Mouse (Mus musculus) Patski (cell line): ENCODE measurements around the gene Ston1. TPM values are rescaled to one million over a fixed set of nuclear protein-coding genes. Genes with fewer than 3 reads are reported as not detected.

Experiments
- ATAC-seq: fragments of 100-300 bp; one replicate; pipeline ENCODE4 v1.8.0; 2021
- CTCF ChIA-PET: fragments of 350-600 bp; sonication (Branson Sonifier 250); formaldehyde crosslinking; loops from one replicate; lab custom pipeline; 2022; ENCODE audit warnings: inconsistent platforms; lab: Charles Lee
- POLR2A ChIA-PET: fragments of 350-600 bp; sonication (Branson Sonifier 250); formaldehyde crosslinking; loops from one replicate; lab custom pipeline; 2022; ENCODE audit warnings: antibody characterized with exemption, inconsistent platforms; lab: Charles Lee
- DNase-seq: peaks from one replicate; pipeline ENCODE4 v3.0.0-alpha.2; 2011; ENCODE audit warnings: low read depth, low spot score
- H3K27me3 ChIP-seq: fragments of 371-371 bp; one replicate; pipeline ENCODE4 v1.5.1; 2021
- CTCF ChIP-seq: fragments of 100-300 bp; IDR thresholded peaks from one replicate; pipeline ENCODE4 v1.5.1; 2021
- in situ Hi-C: fragments of 300-500 bp; cut with MboI; formaldehyde crosslinking; loops from 3 replicates; pipeline ENCODE4 v1.11.1; 2018; ENCODE audit warnings: low pct_unique_long_range_greater_than_20kb, mixed read lengths
- polyA plus RNA-seq: library from polyadenylated mRNA; unstranded; gene quantifications from one replicate; pipeline ENCODE4 v1.2.3, GENCODE M21; 2021

Ston1 gene
- polyA plus RNA-seq, 1 experiment from 2014 or later, result 62.0 TPM

DNA sequence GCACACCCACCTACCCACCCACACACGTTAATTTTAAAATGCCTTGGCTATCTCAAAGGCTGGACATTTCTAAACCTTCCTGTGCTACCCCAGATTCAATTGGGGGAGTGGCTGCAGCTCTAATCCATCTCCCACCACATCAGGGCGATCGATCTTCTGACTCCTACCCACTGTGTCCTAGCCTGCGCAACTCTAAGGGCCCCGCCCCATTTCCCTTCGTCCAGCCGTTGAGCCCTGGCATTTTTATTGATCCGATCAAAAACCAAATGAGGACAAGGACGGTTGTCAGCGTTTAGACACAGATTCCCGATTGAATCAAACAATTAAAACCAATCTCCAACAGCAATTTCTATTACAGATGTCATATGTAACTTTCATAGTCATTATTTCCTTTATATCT, 6.5 kb downstream of the Ston1 start:
- ATAC-seq (no peak), DNase-seq (no peak)
- no peak for TF ChIP-seq CTCF
- ChIA-PET POLR2A (no interaction called here), CTCF (no interaction called here)
- H3K27me3 ChIP-seq, result no peaks in the 10 kb centered on the region
- in situ Hi-C loops, result no loop called here

GRCm38 (mm10) chr17:88606056-88606455, 8.6 kb downstream of the Ston1 start:
- H3K27me3 ChIP-seq, result no peaks in the 10 kb centered on the region
- POLR2A ChIA-PET, result no interaction called here
- CTCF ChIA-PET, result no interaction called here
- TF ChIP-seq CTCF, result no peak
- in situ Hi-C loops, result no loop called here
- ATAC-seq, result no peak
- no peak for DNase-seq

- TF ChIP-seq CTCF, result no peak
- no peak for ATAC-seq
- no peaks in the 10 kb centered on the region for H3K27me3 ChIP-seq
- in situ Hi-C loops, result no loop called here
- DNase-seq, result no peak
- CTCF ChIA-PET, result interaction anchor here (1.3 to 3.4 kb wide), 3 partner anchors 12 to 22 kb away, joined by 3 to 13 read pairs (median 4); no protein-coding TSS in a partner anchor
- POLR2A ChIA-PET, result interaction anchor here (1.3 kb wide), 2 partner anchors 11 to 12 kb away, joined by 3 to 4 read pairs; partner anchors contain the start of gene Ston1
Observed at GRCm38 (mm10) chr17:88609361-88609760, 11.9 kb downstream of the Ston1 start.

DNA sequence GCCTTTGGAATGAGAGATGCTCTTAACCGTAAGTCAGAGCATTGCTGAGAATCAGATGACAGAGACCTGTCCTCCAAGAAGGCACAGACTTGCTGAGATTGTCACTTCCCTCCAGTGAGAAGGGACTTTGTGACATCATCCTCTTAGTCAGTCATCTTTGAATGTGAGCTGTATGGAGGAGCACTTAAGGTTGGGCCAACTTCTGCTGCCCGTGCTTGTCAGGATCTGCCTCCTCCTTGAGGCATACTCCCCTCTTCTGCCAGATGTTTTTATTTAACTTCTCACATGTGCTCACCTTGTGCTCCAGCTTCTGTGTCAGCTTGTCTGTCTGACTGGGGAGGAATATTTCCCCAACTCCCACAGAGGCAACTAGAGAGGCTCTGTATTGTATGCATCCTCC, 13.6 kb downstream of the Ston1 start:
- DNase-seq (no peak), ATAC-seq (no peak)
- CTCF ChIA-PET, result interaction anchor here (1.0 to 1.4 kb wide), 2 partner anchors 10 to 18 kb away, joined by 3 to 4 read pairs; no protein-coding TSS in a partner anchor
- TF ChIP-seq CTCF, result no peak
- in situ Hi-C loops, result no loop called here
- H3K27me3 ChIP-seq, result no peaks in the 10 kb centered on the region
- POLR2A ChIA-PET, result no interaction called here

DNA sequence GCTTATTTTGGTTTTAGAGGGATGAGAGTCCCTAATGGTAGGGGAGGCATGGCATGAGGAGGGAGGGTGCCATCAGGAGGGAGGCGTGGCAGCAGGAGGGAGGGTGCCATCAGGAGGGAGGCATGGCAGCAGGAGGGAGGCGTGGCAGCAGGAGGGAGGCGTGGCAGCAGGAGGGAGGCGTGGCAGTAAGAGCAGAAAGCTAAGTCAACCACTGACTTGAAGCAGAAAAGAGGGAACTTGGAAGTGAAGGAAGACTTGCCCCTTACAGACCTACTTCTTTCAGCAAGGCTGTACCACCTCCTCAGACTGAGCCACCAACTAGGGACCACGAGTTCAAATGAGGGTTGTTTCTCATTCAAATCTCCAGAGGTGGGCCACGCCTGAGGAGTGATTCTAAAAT, 15.7 kb downstream of the Ston1 start:
- ATAC-seq (no peak), DNase-seq (no peak)
- H3K27me3 ChIP-seq, result no peaks in the 10 kb centered on the region
- CTCF ChIA-PET, result interaction anchor here (0.9 to 2.2 kb wide), 3 partner anchors 8 to 17 kb away, joined by 3 to 5 read pairs (median 4); no protein-coding TSS in a partner anchor
- TF ChIP-seq CTCF, result no peak
- in situ Hi-C loops, result no loop called here
- POLR2A ChIA-PET, result no interaction called here

DNA sequence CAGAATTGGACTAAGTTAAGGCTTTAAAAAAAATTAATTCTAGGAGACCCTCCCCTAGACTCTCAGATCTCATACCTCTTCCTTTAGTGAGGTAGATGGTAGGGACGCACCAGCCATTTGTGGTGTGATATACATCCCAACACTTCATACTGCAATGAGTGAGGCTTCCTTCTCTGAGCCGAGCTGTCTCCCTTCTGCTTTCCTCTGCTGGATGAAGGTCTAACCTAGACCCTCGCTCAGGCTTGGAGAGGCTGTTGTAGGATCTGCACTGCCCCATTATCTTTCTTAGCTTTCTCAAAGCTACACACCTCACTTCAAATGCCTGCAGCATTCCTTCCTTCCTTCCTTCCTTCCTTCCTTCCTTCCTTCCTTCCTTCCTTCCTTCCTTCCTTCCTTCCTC, 16.2 kb downstream of the Ston1 start:
- ATAC-seq (no peak), DNase-seq (no peak)
- CTCF ChIA-PET, result interaction anchor here (2.2 kb wide), 1 partner anchor 12 kb away, joined by 5 read pairs; no protein-coding TSS in a partner anchor
- in situ Hi-C loops, result no loop called here
- H3K27me3 ChIP-seq, result no peaks in the 10 kb centered on the region
- POLR2A ChIA-PET, result no interaction called here
- TF ChIP-seq CTCF, result no peak

DNA sequence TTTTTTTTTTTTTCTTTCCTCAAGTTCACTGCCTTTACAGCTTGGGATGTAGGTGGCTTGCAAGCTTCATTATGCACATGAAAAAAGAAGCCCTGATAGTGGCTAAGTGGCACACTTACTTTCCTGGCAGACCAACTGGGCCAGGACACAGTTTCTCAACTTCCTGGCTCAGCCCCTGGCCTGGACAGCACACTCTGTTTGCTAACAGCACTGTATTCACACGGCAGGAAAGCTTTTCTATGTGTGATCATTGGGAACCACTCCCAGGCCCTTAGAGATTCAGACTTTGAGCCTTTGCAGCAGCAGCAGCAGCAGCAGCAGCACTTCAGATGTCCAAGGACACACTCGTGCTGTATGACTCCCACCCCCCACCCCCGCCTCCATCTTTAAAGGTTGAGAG, 16.8 kb downstream of the Ston1 start:
- no peak for TF ChIP-seq CTCF
- in situ Hi-C loops, result no loop called here
- no peaks in the 10 kb centered on the region for H3K27me3 ChIP-seq
- POLR2A ChIA-PET, result no interaction called here
- no peak for DNase-seq
- ATAC-seq, result no peak
- CTCF ChIA-PET, result interaction anchor here (2.2 kb wide), 1 partner anchor 11 kb away, joined by 5 read pairs; no protein-coding TSS in a partner anchor

DNA sequence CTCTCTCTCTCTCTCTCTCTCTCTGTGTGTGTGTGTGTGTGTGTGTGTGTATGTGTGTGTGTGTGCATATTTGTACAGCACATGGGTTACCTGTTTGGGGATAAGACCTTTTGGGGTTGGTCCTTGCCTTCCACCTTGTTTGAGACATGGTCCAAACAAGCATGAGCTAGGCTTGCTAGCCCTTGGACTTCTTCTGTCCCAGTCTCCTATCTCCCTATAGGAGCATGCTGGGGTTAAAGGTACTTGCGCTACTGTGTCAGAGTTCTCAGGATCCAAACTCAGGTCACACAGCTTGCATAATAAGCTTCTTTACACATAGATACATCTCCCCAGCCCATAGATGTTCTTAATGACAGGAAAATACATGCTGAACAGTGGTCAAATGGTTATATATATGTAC, 17.2 kb downstream of the Ston1 start:
- no peaks in the 10 kb centered on the region for H3K27me3 ChIP-seq
- TF ChIP-seq CTCF, result no peak
- ChIA-PET POLR2A (no interaction called here), CTCF (interaction anchor here (1.3 kb wide), 1 partner anchor 14 kb away, joined by 3 read pairs; no protein-coding TSS in a partner anchor)
- in situ Hi-C loops, result no loop called here
- DNase-seq (no peak), ATAC-seq (no peak)

DNA sequence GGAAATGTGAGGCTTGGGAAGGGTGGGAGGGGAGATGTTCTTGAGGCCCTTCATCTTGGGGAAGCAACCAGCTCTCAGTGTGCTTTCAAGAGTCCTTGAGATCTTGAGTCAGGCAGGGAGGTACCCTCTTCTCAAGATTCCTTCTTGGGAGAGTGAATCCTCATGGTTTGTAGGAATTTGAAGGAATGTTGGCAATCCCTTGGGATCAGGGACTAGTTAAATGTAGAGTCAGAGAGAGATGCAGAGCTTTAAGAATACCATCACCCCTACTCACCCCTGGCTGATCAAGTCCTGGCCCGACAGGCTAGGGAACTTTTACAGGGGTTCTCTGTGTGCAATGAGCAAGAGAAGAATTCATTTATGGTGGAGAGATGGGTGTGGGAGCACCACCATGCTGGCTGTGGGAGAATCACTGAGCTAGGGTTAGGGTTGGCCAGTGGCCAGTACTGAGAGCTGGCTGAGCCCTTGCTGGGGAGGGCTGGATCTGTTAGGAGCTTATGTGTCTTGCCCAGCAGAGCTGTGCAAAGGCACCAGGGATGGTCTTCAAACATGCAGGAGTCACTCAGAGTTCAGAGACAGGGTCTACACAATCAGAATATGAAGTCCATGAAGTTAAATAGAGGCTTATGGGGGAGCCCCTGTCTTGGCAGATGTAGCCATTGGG, 18.1 kb downstream of the Ston1 start:
- TF ChIP-seq CTCF, result no peak
- in situ Hi-C loops, result no loop called here
- ChIA-PET CTCF (interaction anchor here (1.0 to 1.5 kb wide), 5 partner anchors 12 to 16 kb away, joined by 3 to 4 read pairs (median 4); no protein-coding TSS in a partner anchor), POLR2A (interaction anchor here (0.8 kb wide), 1 partner anchor 269 kb away, joined by 3 read pairs; no protein-coding TSS in a partner anchor)
- DNase-seq, result no peak
- H3K27me3 ChIP-seq, result no peaks in the 10 kb centered on the region
- no peak for ATAC-seq

DNA sequence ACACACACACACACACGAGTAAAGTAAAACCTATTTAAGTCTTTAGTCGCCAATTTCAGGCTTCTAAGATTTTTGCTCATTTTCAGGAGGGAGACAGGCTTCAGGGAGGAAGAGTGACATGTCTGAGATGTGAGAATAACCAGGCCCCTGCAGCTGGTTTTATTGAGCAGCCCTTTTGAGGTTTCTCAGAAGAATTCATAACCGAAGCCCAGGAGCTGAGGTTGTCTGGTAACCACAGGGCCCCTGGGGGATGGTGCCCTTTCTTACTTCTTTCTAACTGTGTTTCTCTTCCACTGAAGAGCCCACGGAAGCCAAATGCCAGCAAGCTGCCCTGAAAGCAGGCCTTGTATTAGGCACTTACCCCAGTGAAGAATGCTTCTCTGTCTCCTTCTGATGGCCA, 23.5 kb downstream of the Ston1 start:
- H3K27me3 ChIP-seq, result no peaks in the 10 kb centered on the region
- ATAC-seq (no peak), DNase-seq (no peak)
- POLR2A ChIA-PET, result interaction anchor here (0.7 kb wide), 1 partner anchor 22 kb away, joined by 3 read pairs; no protein-coding TSS in a partner anchor
- in situ Hi-C loops, result no loop called here
- no peak for TF ChIP-seq CTCF
- CTCF ChIA-PET, result interaction anchor here (1.9 to 2.1 kb wide), 2 partner anchors 8 to 12 kb away, joined by 4 to 13 read pairs; no protein-coding TSS in a partner anchor

GRCm38 (mm10) chr17:88621374-88621773, 23.9 kb downstream of the Ston1 start:
- CTCF ChIA-PET, result interaction anchor here (1.9 to 2.1 kb wide), 2 partner anchors 9 to 13 kb away, joined by 4 to 13 read pairs; no protein-coding TSS in a partner anchor
- DNase-seq, result no peak

More at GRCm38 (mm10) chr17:88621374-88621773, 23.9 kb downstream of the Ston1 start:
- TF ChIP-seq CTCF, result no peak
- no peak for ATAC-seq
- in situ Hi-C loops, result no loop called here
- POLR2A ChIA-PET, result interaction anchor here (0.7 to 0.9 kb wide), 2 partner anchors 13 to 23 kb away, joined by 3 read pairs; no protein-coding TSS in a partner anchor
- H3K27me3 ChIP-seq, result no peaks in the 10 kb centered on the region
